Mouse (Mus musculus) adrenal gland, postnatal 10 days (tissue): ENCODE results near the gene Foxa1. TPM values are rescaled to one million over a fixed set of nuclear protein-coding genes. Genes with fewer than 3 reads are reported as not detected.

Experiments
- total RNA-seq, 2 experiments: library from RNA; stranded (reverse); gene quantifications; 2 replicates each; pipeline ENCODE4 v1.2.3; 2021

The Foxa1 gene
- total RNA-seq, 2 experiments from 2014 or later = 0.45 to 0.96 TPM

Other genes starting within 250 kb of the Foxa1 start
- gene Ttc6, start 17.2 kb upstream of the Foxa1 start, total RNA-seq = under 1 TPM in 1 of 2 experiments, not detected in 1; 0.06 TPM